Mouse (Mus musculus) intestine, postnatal 0 days (tissue): ENCODE measurements around the gene Syne4. TPM values are rescaled to one million over a fixed set of nuclear protein-coding genes. Genes with fewer than 3 reads are reported as not detected.

Source experiments
- ATAC-seq: fragments of 200-750 bp; cut with Nextera tagmentation; 2 replicates; pipeline ENCODE4 v1.8.0; 2017; ENCODE audit warnings: mild to moderate bottlenecking, moderate TSS enrichment, moderate library complexity
- H3K27ac ChIP-seq: fragments of 300-500 bp; sonication (generic); 2 replicates; pipeline ENCODE4 v1.5.1; 2014; ENCODE audit warnings: mild to moderate bottlenecking, low read depth, low read length, moderate library complexity
- H3K27me3 ChIP-seq: fragments of 300-500 bp; sonication (generic); replicated peaks from 2 replicates; pipeline ENCODE4 v1.6.1; 2014; ENCODE audit warnings: low read length, mixed read lengths; ENCODE audit not compliant: control insufficient read depth, insufficient read depth
- H3K36me3 ChIP-seq: fragments of 300-500 bp; sonication (generic); 2 replicates; pipeline ENCODE4 v1.6.1; 2014; ENCODE audit warnings: mild to moderate bottlenecking, moderate library complexity; ENCODE audit not compliant: control insufficient read depth, insufficient read depth
- H3K4me1 ChIP-seq: fragments of 300-500 bp; sonication (generic); replicated peaks from 2 replicates; pipeline ENCODE4 v1.6.1; 2014; ENCODE audit warnings: antibody characterized with exemption, low read length, mixed read lengths; ENCODE audit not compliant: control insufficient read depth, insufficient read depth
- H3K4me2 ChIP-seq: fragments of 300-500 bp; sonication (generic); replicated peaks from 2 replicates; pipeline ENCODE4 v1.6.1; 2014; ENCODE audit warnings: low read depth, mild to moderate bottlenecking, moderate library complexity
- H3K4me3 ChIP-seq: fragments of 300-500 bp; sonication (generic); 2 replicates; pipeline ENCODE4 v1.5.1; 2014; ENCODE audit warnings: low read depth, low read length
- H3K9ac ChIP-seq: fragments of 300-500 bp; sonication (generic); 2 replicates; pipeline ENCODE4 v1.6.1; 2014; ENCODE audit warnings: mild to moderate bottlenecking, low read depth, low read length
- H3K9me3 ChIP-seq: fragments of 300-500 bp; sonication (generic); 2 replicates; pipeline ENCODE4 v1.6.1; 2016; ENCODE audit warnings: mixed run types; ENCODE audit not compliant: control insufficient read depth
- CTCF ChIP-seq: sonication (generic); IDR thresholded peaks from 2 replicates; pipeline ENCODE4 v1.5.1; 2016; ENCODE audit warnings: low read depth, mild to moderate bottlenecking, control low read depth, antibody characterized with exemption, moderate library complexity
- WGBS: fragments of 180-500 bp; shearing (Covaris S2); extraction: QIAGEN DNeasy Blood & Tissue Kit; methylation state at CpG from one replicate; pipeline ENCODE4 v1.1.7; 2014; 5-methylcytosine and 5-hydroxymethylcytosine counted together
- polyA plus RNA-seq: library from polyadenylated mRNA; unstranded; fragments of >200 nt; fragmentation: Nextera tagmentation; extraction: Ambion mirVana; gene quantifications from 2 replicates; pipeline ENCODE4 v1.2.1, GENCODE M21; 2015

The Syne4 gene
- polyA plus RNA-seq, 1 experiment from 2014 or later = 12.5 TPM

GRCm38 (mm10) chr7:30367466-30367865 is 52.9 kb downstream of the Syne4 start:
- no peak overlapping the region for H3K4me2 ChIP-seq
- TF ChIP-seq CTCF = no peak
- no peaks in the 10 kb centered on the region for H3K4me1 ChIP-seq
- 86% methylated on average over 2 of the region's 2 CpGs for WGBS
- H3K27ac ChIP-seq = no peak overlapping the region
- H3K36me3 ChIP-seq = no peaks in the 10 kb centered on the region
- ATAC-seq = no peak
- H3K27me3 ChIP-seq = 0 out of 2 replicates have a peak, but pooled peaks cover 5% of the 10 kb centered on the region
- H3K9me3 ChIP-seq = no peaks in the 10 kb centered on the region
- H3K4me3 ChIP-seq = no peak overlapping the region
- H3K9ac ChIP-seq = no peak overlapping the region

Other genes with a start within 250 kb of the Syne4 start
- gene Zfp82, start 241.9 kb upstream of the Syne4 start, polyA plus RNA-seq = 1.2 and 1.7 TPM in 2 replicates
- gene Gm26920, start 224.4 kb upstream of the Syne4 start, polyA plus RNA-seq = not detected in 2 replicates
- gene Zfp566, start 224.3 kb upstream of the Syne4 start, polyA plus RNA-seq = 2.6 and 3.1 TPM in 2 replicates
- gene Zfp260, start 220.0 kb upstream of the Syne4 start, polyA plus RNA-seq = 32.5 and 34.3 TPM in 2 replicates
- 1.7 and 2.4 TPM in 2 replicates for gene Zfp382, start 192.9 kb upstream of the Syne4 start, polyA plus RNA-seq
- gene Zfp146, start 145.1 kb upstream of the Syne4 start, polyA plus RNA-seq = 3.1 and 3.8 TPM in 2 replicates
- gene Cox7a1, start 130.7 kb upstream of the Syne4 start, polyA plus RNA-seq = 54.1 and 60.2 TPM in 2 replicates
- 85.5 and 87.1 TPM in 2 replicates for gene Capns1, start 116.0 kb upstream of the Syne4 start, polyA plus RNA-seq
- 84.6 and 91.2 TPM in 2 replicates for gene Polr2i, start 82.9 kb upstream of the Syne4 start, polyA plus RNA-seq
- 159 and 160 TPM in 2 replicates for gene Tbcb, start 82.5 kb upstream of the Syne4 start, polyA plus RNA-seq
- gene Ovol3, start 79.1 kb upstream of the Syne4 start, polyA plus RNA-seq = not detected in 2 replicates
- 0.14 and 0.22 TPM in 2 replicates for gene Thap8, start 34.7 kb upstream of the Syne4 start, polyA plus RNA-seq
- 3.5 TPM in 2 replicates for gene Wdr62, start 34.4 kb upstream of the Syne4 start, polyA plus RNA-seq
- 8.6 and 9.7 TPM in 2 replicates for gene Clip3, start 23.1 kb upstream of the Syne4 start, polyA plus RNA-seq
- 58.2 and 63.5 TPM in 2 replicates for gene Alkbh6, start 6.1 kb upstream of the Syne4 start, polyA plus RNA-seq
- not detected in 2 replicates for gene E130208F15Rik, start 6.9 kb downstream of the Syne4 start, polyA plus RNA-seq
- 18.3 and 18.8 TPM in 2 replicates for gene Sdhaf1, start 9.1 kb downstream of the Syne4 start, polyA plus RNA-seq
- gene Lrfn3, start 48.0 kb downstream of the Syne4 start, polyA plus RNA-seq = 1.1 and 1.8 TPM in 2 replicates
- 60.0 and 63.6 TPM in 2 replicates for gene Tyrobp, start 99.0 kb downstream of the Syne4 start, polyA plus RNA-seq
- gene Hcst, start 105.0 kb downstream of the Syne4 start, polyA plus RNA-seq = 4.0 and 5.9 TPM in 2 replicates
- gene Nfkbid, start 106.9 kb downstream of the Syne4 start, polyA plus RNA-seq = 1.2 and 1.3 TPM in 2 replicates
- 28.2 and 30.1 TPM in 2 replicates for gene Aplp1, start 130.7 kb downstream of the Syne4 start, polyA plus RNA-seq
- gene Kirrel2, start 142.9 kb downstream of the Syne4 start, polyA plus RNA-seq = 0.08 and 0.09 TPM in 2 replicates
- 0.10 TPM in 1 of 2 replicates, not detected in the other for gene Nphs1, start 143.5 kb downstream of the Syne4 start, polyA plus RNA-seq
- gene Prodh2, start 178.8 kb downstream of the Syne4 start, polyA plus RNA-seq = 3.9 and 5.4 TPM in 2 replicates
- gene Arhgap33, start 220.3 kb downstream of the Syne4 start, polyA plus RNA-seq = 2.6 and 2.8 TPM in 2 replicates
- 50.6 and 55.7 TPM in 2 replicates for gene Hspb6, start 237.4 kb downstream of the Syne4 start, polyA plus RNA-seq
- 1.9 and 2.0 TPM in 2 replicates for gene Proser3, start 237.5 kb downstream of the Syne4 start, polyA plus RNA-seq
- 31.4 and 33.9 TPM in 2 replicates for gene Lin37, start 245.0 kb downstream of the Syne4 start, polyA plus RNA-seq
- gene U2af1l4, start 248.5 kb downstream of the Syne4 start, polyA plus RNA-seq = 65.9 and 68.6 TPM in 2 replicates
- gene Gm49396, start 248.5 kb downstream of the Syne4 start, polyA plus RNA-seq = 0.83 and 1.2 TPM in 2 replicates
- 247 and 259 TPM in 2 replicates for gene Psenen, start 248.8 kb downstream of the Syne4 start, polyA plus RNA-seq